Mouse (Mus musculus): Measurements from ENCODE around the gene Bora.

DNA sequence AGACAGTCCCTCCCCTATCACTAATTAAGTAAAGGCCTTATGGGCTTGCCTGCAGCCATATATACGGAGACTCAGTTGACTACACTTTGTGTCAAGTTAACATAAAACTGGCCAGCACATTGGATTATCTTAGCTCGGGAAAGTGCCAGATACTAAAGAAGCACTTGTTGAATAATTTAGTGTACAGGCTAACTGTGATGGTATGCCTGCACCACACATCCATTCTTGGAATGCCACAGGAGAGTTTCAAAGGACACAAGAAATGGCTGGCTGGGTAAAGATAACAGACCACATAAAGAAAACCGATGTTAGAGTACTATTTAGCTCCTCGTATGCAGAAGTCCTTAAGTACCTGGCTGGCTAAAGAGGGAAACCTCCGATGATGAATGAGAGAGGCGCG lies 27.3 kb upstream of the Bora start:
- TF ChIP-seq CTCF (IDR thresholded peaks at IDR 0.05; ENCODE audit: low read depth, low read length) (no peak), POLR2A (IDR thresholded peaks at IDR 0.05; ENCODE audit: extremely low read depth, insufficient read depth, low read length) (no peak)

Data from liver, adult 2 months (tissue).